Mouse (Mus musculus): ENCODE results near the gene Pgpep1. TPM values are rescaled to one million over a fixed set of nuclear protein-coding genes. Genes with fewer than 3 reads are reported as not detected.

Gene Pgpep1
- polyA plus RNA-seq, 1 experiment from 2014 or later, result 141 TPM

DNA sequence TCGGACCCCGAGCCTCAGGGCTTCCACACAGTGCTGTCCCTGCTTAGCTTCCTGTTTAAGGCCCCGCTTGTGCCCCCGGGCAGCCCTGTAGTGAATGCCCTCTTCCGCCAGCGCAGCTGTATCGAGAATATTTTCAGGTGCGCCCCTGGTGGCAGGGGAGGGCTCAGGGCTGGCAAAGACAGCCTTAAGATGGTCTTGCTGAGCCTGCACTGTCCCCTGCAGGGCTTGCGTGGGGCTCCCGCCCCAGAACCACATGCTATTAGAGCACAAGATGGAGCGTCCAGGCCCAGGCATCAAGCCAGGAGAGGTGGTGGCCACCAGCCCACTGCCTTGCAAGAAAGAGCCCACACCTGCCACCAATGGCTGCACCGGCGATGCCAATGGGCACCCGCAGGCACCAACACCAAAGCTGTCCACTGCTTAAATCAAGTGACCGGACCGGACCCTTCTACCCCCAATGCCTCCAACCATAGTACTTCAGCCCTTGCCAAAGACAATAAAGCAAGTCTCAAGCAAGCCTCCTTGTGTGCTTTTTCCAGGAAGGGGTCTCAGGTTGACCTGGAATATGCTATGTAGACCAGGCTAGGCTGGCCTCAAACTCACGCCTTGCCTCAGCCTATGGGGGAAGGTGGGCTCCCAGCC lies 63.3 kb downstream of the Pgpep1 start:
- H3K4me1 ChIP-seq (replicated peaks), result peaks cover 91% of the 10 kb centered on the region
- peak; percentile 35 for DNase-seq (ENCODE audit: low spot score)
- H3K36me3 ChIP-seq, result peaks cover 43% of the 10 kb centered on the region
- 86% methylated on average over 17 of the region's 17 CpGs for WGBS
- peaks cover 47% of the 10 kb centered on the region for H3K27me3 ChIP-seq (ENCODE audit: insufficient read depth, poor library complexity, severe bottlenecking)
- peak overlapping the region; percentile 57 for H3K4me3 ChIP-seq
- H3K27ac ChIP-seq, result no peak overlapping the region
- H3K9me3 ChIP-seq, result peaks cover 2% of the 10 kb centered on the region; the same call in 1 of the 2 replicates

Other genes with a start within 250 kb of the Pgpep1 start
- 14.8 and 16.7 TPM in 2 replicates for gene Crtc1, start 220.8 kb downstream of the Pgpep1 start, polyA plus RNA-seq (2016; fragmentation: Nextera tagmentation; extraction: Ambion mirVana)
- gene Klhl26, start 183.4 kb downstream of the Pgpep1 start, polyA plus RNA-seq (2016; fragmentation: Nextera tagmentation; extraction: Ambion mirVana), result 18.5 and 19.1 TPM in 2 replicates
- 11.1 and 11.5 TPM in 2 replicates for gene Tmem59l, start 173.0 kb downstream of the Pgpep1 start, polyA plus RNA-seq (2016; fragmentation: Nextera tagmentation; extraction: Ambion mirVana)
- gene Crlf1, start 167.2 kb downstream of the Pgpep1 start, polyA plus RNA-seq (2016; fragmentation: Nextera tagmentation; extraction: Ambion mirVana), result 4.5 and 10.3 TPM in 2 replicates
- 131 and 148 TPM in 2 replicates for gene Rex1bd, start 153.6 kb downstream of the Pgpep1 start, polyA plus RNA-seq (2016; fragmentation: Nextera tagmentation; extraction: Ambion mirVana)
- 914 and 933 TPM in 2 replicates for gene Uba52, start 149.6 kb downstream of the Pgpep1 start, polyA plus RNA-seq (2016; fragmentation: Nextera tagmentation; extraction: Ambion mirVana)
- gene Fkbp8, start 132.7 kb downstream of the Pgpep1 start, polyA plus RNA-seq (2016; fragmentation: Nextera tagmentation; extraction: Ambion mirVana), result 311 and 360 TPM in 2 replicates
- gene Kxd1, start 132.4 kb downstream of the Pgpep1 start, polyA plus RNA-seq (2016; fragmentation: Nextera tagmentation; extraction: Ambion mirVana), result 54.3 and 57.7 TPM in 2 replicates
- gene Ell, start 120.9 kb downstream of the Pgpep1 start, polyA plus RNA-seq (2016; fragmentation: Nextera tagmentation; extraction: Ambion mirVana), result 20.5 and 22.4 TPM in 2 replicates
- gene Isyna1, start 66.0 kb downstream of the Pgpep1 start, polyA plus RNA-seq (2016; fragmentation: Nextera tagmentation; extraction: Ambion mirVana), result 158 and 159 TPM in 2 replicates
- 84.4 and 117 TPM in 2 replicates for gene Ssbp4, start 51.5 kb downstream of the Pgpep1 start, polyA plus RNA-seq (2016; fragmentation: Nextera tagmentation; extraction: Ambion mirVana)
- gene Lrrc25, start 44.2 kb downstream of the Pgpep1 start, polyA plus RNA-seq (2016; fragmentation: Nextera tagmentation; extraction: Ambion mirVana), result 1.1 and 1.6 TPM in 2 replicates
- not detected in 2 replicates for gene Gdf15, start 27.9 kb downstream of the Pgpep1 start, polyA plus RNA-seq (2016; fragmentation: Nextera tagmentation; extraction: Ambion mirVana)
- 344 and 354 TPM in 2 replicates for gene Lsm4, start 12.9 kb upstream of the Pgpep1 start, polyA plus RNA-seq (2016; fragmentation: Nextera tagmentation; extraction: Ambion mirVana)
- 64.6 and 128 TPM in 2 replicates for gene Jund, start 38.6 kb upstream of the Pgpep1 start, polyA plus RNA-seq (2016; fragmentation: Nextera tagmentation; extraction: Ambion mirVana)
- gene Iqcn, start 43.1 kb upstream of the Pgpep1 start, polyA plus RNA-seq (2016; fragmentation: Nextera tagmentation; extraction: Ambion mirVana), result 0.07 TPM in 1 of 2 replicates, not detected in the other
- not detected in 2 replicates for gene Gm3336, start 58.2 kb upstream of the Pgpep1 start, polyA plus RNA-seq (2016; fragmentation: Nextera tagmentation; extraction: Ambion mirVana)
- 0.63 and 0.69 TPM in 2 replicates for gene Pde4c, start 63.3 kb upstream of the Pgpep1 start, polyA plus RNA-seq (2016; fragmentation: Nextera tagmentation; extraction: Ambion mirVana)
- gene Rab3a, start 94.3 kb upstream of the Pgpep1 start, polyA plus RNA-seq (2016; fragmentation: Nextera tagmentation; extraction: Ambion mirVana), result 24.8 and 70.3 TPM in 2 replicates
- gene Mpv17l2, start 100.6 kb upstream of the Pgpep1 start, polyA plus RNA-seq (2016; fragmentation: Nextera tagmentation; extraction: Ambion mirVana), result 35.0 and 40.6 TPM in 2 replicates
- gene Pik3r2, start 116.3 kb upstream of the Pgpep1 start, polyA plus RNA-seq (2016; fragmentation: Nextera tagmentation; extraction: Ambion mirVana), result 73.4 and 82.1 TPM in 2 replicates
- 11.4 and 18.2 TPM in 2 replicates for gene Mast3, start 144.7 kb upstream of the Pgpep1 start, polyA plus RNA-seq (2016; fragmentation: Nextera tagmentation; extraction: Ambion mirVana)
- gene Il12rb1, start 148.1 kb upstream of the Pgpep1 start, polyA plus RNA-seq (2016; fragmentation: Nextera tagmentation; extraction: Ambion mirVana), result 0.05 TPM in 1 of 2 replicates, not detected in the other
- 7.3 and 8.7 TPM in 2 replicates for gene Arrdc2, start 179.3 kb upstream of the Pgpep1 start, polyA plus RNA-seq (2016; fragmentation: Nextera tagmentation; extraction: Ambion mirVana)
- 6.2 and 19.3 TPM in 2 replicates for gene Kcnn1, start 202.9 kb upstream of the Pgpep1 start, polyA plus RNA-seq (2016; fragmentation: Nextera tagmentation; extraction: Ambion mirVana)
- 172 and 182 TPM in 2 replicates for gene Ccdc124, start 213.5 kb upstream of the Pgpep1 start, polyA plus RNA-seq (2016; fragmentation: Nextera tagmentation; extraction: Ambion mirVana)
- gene Slc5a5, start 232.4 kb upstream of the Pgpep1 start, polyA plus RNA-seq (2016; fragmentation: Nextera tagmentation; extraction: Ambion mirVana), result 0.39 and 0.59 TPM in 2 replicates
- 3,443 and 3,791 TPM in 2 replicates for gene Rpl18a, start 237.0 kb upstream of the Pgpep1 start, polyA plus RNA-seq (2016; fragmentation: Nextera tagmentation; extraction: Ambion mirVana)
- 66.6 and 74.5 TPM in 2 replicates for gene Map1s, start 245.5 kb upstream of the Pgpep1 start, polyA plus RNA-seq (2016; fragmentation: Nextera tagmentation; extraction: Ambion mirVana)